Mouse (Mus musculus) megakaryocyte, embryonic 14.5 days (primary cell): ENCODE results near the gene Hnrnph3.

ENCODE experiments used
- FLI1 ChIP-seq: IDR thresholded peaks from 2 replicates; pipeline ENCODE4 v1.6.1; 2012; ENCODE audit warnings: low read length, inconsistent platforms, mixed read lengths
- GATA1 ChIP-seq: IDR thresholded peaks from 3 replicates; pipeline ENCODE4 v1.6.1; 2012; ENCODE audit warnings: mixed read lengths, low read length, inconsistent platforms, borderline replicate concordance

DNA sequence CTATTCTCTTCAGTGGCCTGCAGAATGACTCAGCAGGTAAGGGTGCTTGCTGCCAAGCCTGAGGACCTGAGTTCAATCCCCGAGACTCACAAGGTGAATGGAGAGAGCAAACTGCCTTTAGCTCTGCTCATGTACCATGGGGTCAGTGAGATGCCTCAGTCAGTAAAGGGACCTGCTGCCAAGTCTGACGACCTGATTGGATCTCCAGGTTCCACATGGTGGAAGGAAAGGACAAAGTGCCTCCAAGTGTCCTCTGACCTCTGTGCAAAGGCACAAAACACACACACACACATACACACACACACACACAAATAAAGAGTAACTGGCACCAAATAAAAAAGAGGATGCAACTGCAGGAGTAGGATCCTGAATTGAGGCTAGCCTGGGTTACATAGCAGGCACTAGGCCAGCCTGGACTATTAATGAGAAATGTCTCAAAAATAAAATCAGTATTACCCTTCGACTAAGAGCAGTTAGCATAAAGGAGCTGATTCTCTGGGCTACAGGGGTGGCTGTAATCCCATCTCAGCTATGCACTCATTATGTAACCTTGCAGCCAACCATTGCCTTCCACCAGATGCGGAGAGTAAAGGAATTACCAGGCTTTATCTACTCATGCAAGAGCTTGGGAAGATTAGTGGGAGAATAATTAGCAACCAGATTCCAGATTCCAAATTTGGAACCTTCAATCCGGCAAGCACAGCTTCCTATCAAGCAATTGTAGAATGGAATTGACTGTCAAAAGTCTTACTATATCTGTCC is 16.0 kb upstream of the Hnrnph3 start:
- TF ChIP-seq GATA1 (no peak), FLI1 (no peak)
